Mouse (Mus musculus): ENCODE results near the gene Atp1b3.

DNA sequence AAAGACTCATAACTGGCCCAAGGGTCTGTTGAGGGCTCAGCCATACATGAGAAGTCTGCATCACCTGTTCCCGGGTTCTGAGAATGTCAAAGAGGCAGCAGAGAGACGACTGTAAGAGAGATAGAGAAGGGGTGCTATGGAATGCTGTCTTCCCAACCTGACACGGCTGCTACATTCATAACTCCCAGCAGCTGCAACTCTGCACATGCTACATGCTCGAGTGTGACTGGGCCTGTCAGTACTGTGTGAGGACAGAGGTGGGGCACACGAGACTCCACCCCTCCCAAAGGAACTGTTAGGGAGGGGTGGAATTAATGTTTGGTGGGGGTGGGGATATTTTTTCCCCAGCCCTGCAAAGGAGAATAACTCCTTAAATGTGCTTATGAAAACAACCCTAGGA lies 14.5 kb upstream of the Atp1b3 start:
- TF ChIP-seq POLR2A (IDR thresholded peaks at IDR 0.05; ENCODE audit: low read depth, low read length) (no peak), CTCF (IDR thresholded peaks at IDR 0.05; ENCODE audit: extremely low read depth, insufficient read length, insufficient replicate concordance, low read depth, low read length) (no peak)

Measured in small intestine, adult 2 months (tissue).